Mouse (Mus musculus): ENCODE measurements around the gene Sdf4.

Gene Sdf4

DNA sequence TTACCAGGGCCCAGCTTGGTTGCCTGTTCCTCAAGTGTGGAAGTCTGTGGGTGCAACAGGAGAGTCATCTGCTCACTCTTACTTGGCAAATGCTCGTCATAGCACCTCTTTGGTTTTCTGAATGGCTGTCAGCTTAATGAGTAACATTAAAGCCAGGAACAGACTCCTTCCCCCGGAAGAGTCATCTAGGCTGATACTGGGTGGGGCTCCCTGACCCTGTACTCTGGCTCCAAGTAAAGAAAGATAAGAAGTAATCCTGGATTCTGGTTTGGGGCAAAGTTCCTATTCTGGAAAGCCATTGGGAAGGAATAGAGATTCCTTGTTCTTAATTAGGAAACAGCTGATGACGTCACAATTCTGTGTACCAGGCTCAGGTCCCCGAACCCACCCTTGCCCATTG, 61.5 kb downstream of the Sdf4 start:
- no peak for DNase-seq (ENCODE audit: low spot score in 2 of 2)

GRCm38 (mm10) chr4:156054606-156055005, 61.9 kb downstream of the Sdf4 start:
- no peak for DNase-seq (ENCODE audit: low spot score in 2 of 2)

DNA sequence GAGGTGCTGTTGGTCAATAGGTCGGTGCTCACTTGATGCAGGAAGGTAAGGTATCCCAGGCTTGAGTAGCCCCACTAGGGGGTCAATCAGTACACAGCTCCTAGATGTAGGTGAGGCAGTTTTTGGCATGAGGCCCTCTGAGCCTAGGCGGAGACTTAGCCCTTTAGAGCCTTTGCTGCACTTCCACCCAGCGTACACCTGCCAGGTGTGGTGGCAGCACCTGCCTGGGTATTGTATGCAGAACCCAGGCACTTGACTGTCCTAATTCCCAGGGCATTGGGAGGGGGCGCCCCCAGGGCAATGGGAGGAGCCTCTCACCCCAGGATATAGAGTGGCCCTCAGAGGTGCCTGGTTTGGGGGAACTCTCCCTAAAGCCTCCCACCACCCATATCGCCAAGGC, 62.5 kb downstream of the Sdf4 start:
- no peak for DNase-seq (ENCODE audit: low spot score in 2 of 2)

DNA sequence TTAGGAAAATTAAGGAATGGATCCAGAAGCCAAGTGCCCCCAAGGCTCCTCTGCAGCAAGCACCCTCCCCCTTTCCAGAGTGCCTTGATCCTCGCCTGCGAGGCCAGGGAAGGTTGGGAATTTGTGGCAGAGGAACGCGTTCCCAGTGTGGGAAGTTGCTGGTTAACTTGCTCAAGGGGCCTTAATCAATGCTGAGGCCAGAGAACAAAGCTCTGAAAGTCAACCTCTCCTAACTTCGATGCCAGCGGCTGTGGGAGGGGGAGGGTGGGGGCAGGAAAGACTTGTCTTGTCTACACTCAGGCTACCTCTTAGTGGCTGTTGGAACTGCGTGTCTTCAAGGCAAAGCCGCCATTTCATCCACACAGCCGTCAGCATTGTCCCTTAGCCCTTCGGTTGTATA, 65.0 kb downstream of the Sdf4 start:
- DNase-seq (ENCODE audit: low spot score in 2 of 2), result no peak

- DNase-seq (ENCODE audit: low spot score in 2 of 2), result no peak
Observed at GRCm38 (mm10) chr4:156058826-156059225, 66.2 kb downstream of the Sdf4 start.

DNA sequence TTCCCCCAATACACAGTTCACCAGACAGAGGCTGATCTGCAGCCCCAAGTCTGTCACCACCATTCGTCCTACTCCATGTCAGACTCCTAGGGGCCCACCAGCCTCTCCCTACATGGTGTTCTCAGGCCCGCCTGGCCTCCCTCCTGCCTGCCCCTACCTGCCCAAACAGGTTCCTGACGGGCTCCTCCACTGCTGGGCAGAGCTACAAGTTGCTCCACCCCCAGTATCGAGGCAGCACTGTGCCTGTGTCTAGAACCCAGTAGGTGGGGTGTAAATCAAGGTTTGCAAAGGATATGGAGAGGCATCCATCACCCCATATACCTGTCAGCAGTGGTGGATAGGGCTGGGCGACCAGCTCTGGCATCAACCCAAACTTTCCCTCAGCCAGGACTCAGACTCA, 66.6 kb downstream of the Sdf4 start, which contains the start of gene Ttll10:
Gene Ttll10 (minus strand): TSS at position 154 of the 400 bp plus-strand sequence.
- DNase-seq (ENCODE audit: low spot score in 2 of 2), result no peak

GRCm38 (mm10) chr4:156059713-156060112, 67.0 kb downstream of the Sdf4 start:
- no peak for DNase-seq (ENCODE audit: low spot score in 2 of 2)
